Mouse (Mus musculus): ENCODE measurements around the gene Lgals1.

DNA sequence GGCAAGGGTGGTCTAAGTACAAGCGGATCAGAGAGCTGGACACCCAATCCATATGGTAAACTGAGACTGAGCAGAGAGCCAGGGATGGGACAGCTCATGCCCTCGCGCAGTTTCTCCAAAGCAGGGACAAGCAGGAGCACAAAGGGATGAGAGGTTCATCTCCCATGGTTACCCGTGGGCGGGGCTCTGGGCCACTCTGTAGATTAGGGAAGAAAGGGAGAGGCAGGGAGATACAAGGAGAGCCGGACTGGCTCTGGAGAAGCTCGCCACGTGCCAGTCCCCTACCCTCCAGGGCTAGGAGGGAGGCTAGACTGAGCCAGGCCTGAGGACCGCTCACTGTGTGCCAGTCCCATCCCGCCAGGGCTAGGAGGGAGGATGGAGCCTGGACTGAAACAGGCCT is 10.8 kb downstream of the Lgals1 start:
- TF ChIP-seq CTCF (IDR thresholded peaks at IDR 0.05; ENCODE audit: insufficient read depth, low read length) = no peak
- TF ChIP-seq POLR2A (IDR thresholded peaks at IDR 0.05; ENCODE audit: borderline replicate concordance, extremely low read depth, low read depth, low read length) = no peak
